Mouse (Mus musculus) layer of hippocampus, adult 6 months (tissue): ENCODE data around the gene Pirb. TPM values are rescaled to one million over a fixed set of nuclear protein-coding genes. Genes with fewer than 3 reads are reported as not detected.

Experiments
- long read RNA-seq, 2 experiments: library from polyadenylated mRNA; unstranded; transcript quantifications; one replicate each; pipeline ENCODE4 v2.0.0; 2019 to 2020
- polyA plus RNA-seq: library from polyadenylated mRNA; unstranded; fragments of <200 nt; fragmentation: Nextera tagmentation; gene quantifications from 2 replicates; pipeline ENCODE4 v1.2.3, GENCODE M21; 2021

Pirb gene
- 0.11 and 0.23 TPM in 2 replicates for polyA plus RNA-seq
- long read RNA-seq, experiment 1 = 0 reads
- long read RNA-seq, experiment 2, partial matches to known transcripts = 0 of 2 reads
- long read RNA-seq, experiment 2, other reads (novel, unspliced or antisense) = 2 of 2 reads

DNA sequence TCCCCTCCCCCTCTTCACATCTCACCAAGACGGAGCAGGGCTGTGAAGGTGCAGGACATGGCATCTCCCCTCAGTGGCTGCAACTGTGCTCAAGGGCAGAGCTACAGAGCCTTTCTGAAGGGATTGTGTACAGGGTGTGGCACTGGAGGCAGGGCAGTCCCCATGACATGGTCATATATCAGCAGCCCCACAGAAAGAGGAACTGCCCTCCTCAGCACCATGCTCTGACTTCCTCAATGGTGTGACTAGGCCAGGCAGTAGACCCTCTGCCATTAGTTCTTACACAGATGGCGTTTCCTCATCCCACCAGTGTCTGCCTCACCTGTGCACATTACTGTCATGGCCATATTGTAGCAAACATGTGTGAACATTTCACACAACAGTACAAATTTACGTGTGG lies at the start of gene Pirb:
TSS of gene Pirb (minus strand) at position 124 of the 400 bp plus-strand sequence.

DNA sequence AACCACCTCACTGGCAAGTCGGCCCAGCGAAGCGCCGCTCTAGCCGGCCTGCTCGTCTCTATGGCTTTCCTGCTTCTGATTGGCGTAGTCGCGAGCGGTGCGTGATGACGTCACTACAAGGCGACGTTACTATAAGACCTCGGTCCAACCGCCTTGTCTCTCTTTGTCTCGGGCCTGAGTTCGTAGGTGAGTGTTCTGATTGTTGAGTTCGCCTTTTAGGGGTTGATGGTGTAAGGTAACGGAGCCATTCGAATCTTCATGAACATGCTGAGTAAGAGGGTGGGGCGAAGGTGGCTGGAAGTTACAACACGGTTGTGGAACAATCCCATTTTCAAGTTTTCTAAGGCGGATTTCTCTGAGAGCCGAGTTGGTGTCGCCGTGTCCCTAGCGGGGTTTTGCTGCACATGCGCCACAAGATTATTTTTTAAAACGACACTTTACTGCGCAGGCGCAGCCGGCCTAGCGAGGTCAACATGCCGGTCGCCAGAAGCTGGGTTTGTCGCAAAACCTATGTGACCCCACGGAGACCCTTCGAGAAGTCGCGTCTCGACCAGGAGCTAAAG lies 16.2 kb downstream of the Pirb start, which contains the start of gene Rps9:
TSS of gene Rps9 (plus strand) at position 115 of the 563 bp plus-strand sequence.

DNA sequence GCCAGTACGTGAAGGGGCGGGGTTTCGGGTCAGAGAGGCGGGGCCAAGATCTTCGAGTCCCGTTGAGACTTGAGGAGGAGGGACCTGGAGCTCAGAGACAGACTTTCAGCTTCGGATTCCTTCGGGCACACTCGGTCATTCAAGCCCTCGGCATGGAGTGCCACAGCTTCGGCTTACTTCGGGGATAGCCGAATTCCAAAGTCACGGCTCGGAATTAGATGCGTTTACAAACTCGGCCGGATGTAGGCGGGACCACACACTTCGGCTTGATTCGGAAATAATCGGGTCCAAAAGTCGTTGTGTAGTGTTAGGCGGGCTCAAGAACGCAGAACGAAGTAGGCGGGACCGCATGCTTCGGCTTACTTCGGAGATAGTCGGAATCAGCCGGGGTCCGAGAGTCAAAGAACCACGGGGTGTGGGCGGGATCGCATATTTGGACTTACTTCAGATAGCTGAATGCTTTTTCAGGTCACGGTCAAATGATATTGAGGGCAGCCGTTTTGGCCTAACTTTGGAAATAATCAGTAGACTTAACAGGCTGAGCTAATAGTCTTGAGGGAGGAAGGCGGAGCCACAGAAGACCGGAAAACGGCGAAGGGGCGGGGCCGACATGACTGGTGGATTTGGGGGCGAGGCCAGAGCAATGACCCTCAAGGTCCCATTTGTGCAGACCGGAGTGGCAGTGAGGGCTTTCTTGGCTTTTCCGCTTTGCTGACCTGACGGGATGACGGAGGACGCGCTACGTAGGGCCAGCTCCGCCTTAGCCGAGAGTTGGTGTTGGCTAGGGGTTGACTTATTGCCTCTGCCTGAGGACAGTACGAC lies 27.0 kb downstream of the Pirb start, which contains the start of gene Mboat7:
TSS of gene Mboat7 (minus strand) at position 537 of the 822 bp plus-strand sequence.

GRCm38 (mm10) chr7:3692382-3692986 lies 27.7 kb downstream of the Pirb start, which contains the start of gene Tsen34:
TSS of gene Tsen34 (plus strand) at chr7:3692863.

DNA sequence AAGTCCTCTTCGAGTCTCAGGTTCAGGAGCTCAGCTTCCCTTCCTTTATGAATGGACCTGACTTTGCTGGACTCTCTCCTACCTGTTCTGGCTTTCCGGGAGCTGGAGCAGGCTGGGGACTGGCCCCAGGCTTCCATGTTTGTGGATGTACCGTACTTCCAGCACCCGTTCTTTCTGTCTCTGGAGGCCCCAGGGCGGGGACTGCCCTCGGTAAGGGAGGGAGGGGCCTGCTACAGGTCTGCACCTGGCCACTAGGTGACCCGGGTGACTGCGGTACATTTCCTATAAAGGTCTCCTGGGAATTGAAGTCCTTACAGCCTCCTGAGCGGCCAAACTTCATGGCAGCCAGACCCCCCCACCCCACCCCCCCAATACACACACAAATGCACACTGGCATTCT lies 42.8 kb downstream of the Pirb start, which contains the start of gene Tmc4:
TSS of gene Tmc4 (minus strand) at position 212 of the 400 bp plus-strand sequence.

GRCm38 (mm10) chr7:3665215-3666114 lies 54.7 kb downstream of the Pirb start, which contains the start of gene Leng1:
TSS of gene Leng1 (minus strand) at chr7:3665840.

Other genes starting within 250 kb of the Pirb start
- gene Tarm1, start 217.8 kb downstream of the Pirb start, polyA plus RNA-seq = 0.13 TPM in 1 of 2 replicates, not detected in the other
- 0.24 and 0.25 TPM in 2 replicates for gene Oscar, start 104.2 kb downstream of the Pirb start, polyA plus RNA-seq
- gene Ndufa3, start 103.0 kb downstream of the Pirb start, polyA plus RNA-seq = 1,754 and 1,945 TPM in 2 replicates
- gene Tfpt, start 90.5 kb downstream of the Pirb start, polyA plus RNA-seq = 39.0 and 39.3 TPM in 2 replicates
- 53.8 and 55.5 TPM in 2 replicates for gene Prpf31, start 90.4 kb downstream of the Pirb start, polyA plus RNA-seq
- 18.2 and 22.9 TPM in 2 replicates for gene Cnot3, start 75.1 kb downstream of the Pirb start, polyA plus RNA-seq
- 5.0 and 5.5 TPM in 2 replicates for gene Leng1, start 54.6 kb downstream of the Pirb start, polyA plus RNA-seq
- gene Tmc4, start 42.8 kb downstream of the Pirb start, polyA plus RNA-seq = 0.29 and 0.54 TPM in 2 replicates
- gene Tsen34, start 27.5 kb downstream of the Pirb start, polyA plus RNA-seq = 141 and 142 TPM in 2 replicates
- gene Mboat7, start 26.9 kb downstream of the Pirb start, polyA plus RNA-seq = 82.6 and 97.6 TPM in 2 replicates
- 1,376 and 1,434 TPM in 2 replicates for gene Rps9, start 16.4 kb downstream of the Pirb start, polyA plus RNA-seq
- gene Gm15448, start 105.3 kb upstream of the Pirb start, polyA plus RNA-seq = not detected in 2 replicates
- gene Pira2, start 124.7 kb upstream of the Pirb start, polyA plus RNA-seq = not detected in 2 replicates
- not detected in 2 replicates for gene Gm14548, start 177.7 kb upstream of the Pirb start, polyA plus RNA-seq
- gene Lilra6, start 195.1 kb upstream of the Pirb start, polyA plus RNA-seq = 0.08 TPM in 1 of 2 replicates, not detected in the other